Mouse (Mus musculus) ES-E14 (cell line): ENCODE results near the gene Gm21962. TPM values are rescaled to one million over a fixed set of nuclear protein-coding genes. Genes with fewer than 3 reads are reported as not detected.

ENCODE experiments used
- DNase-seq: peaks from one replicate; pipeline ENCODE4 v3.0.0-alpha.2; 2013; ENCODE audit warnings: low read depth, low spot score
- H3K27ac ChIP-seq: 2 replicates; pipeline ENCODE4 v1.5.1; 2012; ENCODE audit warnings: low read depth, mild to moderate bottlenecking, low read length, moderate library complexity, mixed read lengths; ENCODE audit not compliant: poor library complexity, insufficient read depth, severe bottlenecking
- H3K36me3 ChIP-seq: 2 replicates; pipeline ENCODE4 v1.6.1; 2012; ENCODE audit warnings: mild to moderate bottlenecking, low read length, moderate library complexity, mixed read lengths; ENCODE audit not compliant: control insufficient read depth, poor library complexity, insufficient read depth, severe bottlenecking
- H3K4me1 ChIP-seq, 2 experiments: fragments of 150-350 bp in 1 of 2; sonication (generic) in 1 of 2; 2 replicates each; pipeline ENCODE4 v1.6.1; 2012; ENCODE audit warnings: low read length in 2 of 2, mild to moderate bottlenecking in 1 of 2, mixed read lengths in 1 of 2; ENCODE audit not compliant: control insufficient read depth in 2 of 2, insufficient read depth in 2 of 2, poor library complexity in 1 of 2
- H3K4me3 ChIP-seq, 2 experiments: fragments of 150-350 bp in 1 of 2; sonication (generic) in 1 of 2; 2 replicates each; pipeline ENCODE4 v1.5.1; 2012; ENCODE audit warnings: low read length in 2 of 2, low read depth in 1 of 2, mild to moderate bottlenecking in 1 of 2, mixed read lengths in 1 of 2; ENCODE audit not compliant: insufficient read depth in 1 of 2, poor library complexity in 1 of 2, severe bottlenecking in 1 of 2
- H3K9ac ChIP-seq: 2 replicates; pipeline ENCODE4 v1.6.1; 2012; ENCODE audit warnings: low read depth, mild to moderate bottlenecking, low read length, mixed read lengths; ENCODE audit not compliant: poor library complexity, insufficient read depth, severe bottlenecking
- H3K9me3 ChIP-seq: fragments of 150-350 bp; sonication (generic); 2 replicates; pipeline ENCODE4 v1.6.1; 2012; ENCODE audit warnings: low read depth, mild to moderate bottlenecking, low read length; ENCODE audit not compliant: control insufficient read depth, insufficient read depth
- CHD2 ChIP-seq: IDR thresholded peaks from 2 replicates; pipeline ENCODE4 v1.6.1; 2014; ENCODE audit warnings: mild to moderate bottlenecking, low read depth, low read length, inconsistent platforms
- HCFC1 ChIP-seq: IDR thresholded peaks from 2 replicates; pipeline ENCODE4 v1.6.1; 2012; ENCODE audit warnings: low read length, inconsistent platforms, borderline replicate concordance; ENCODE audit not compliant: insufficient read depth
- MAFK ChIP-seq: IDR thresholded peaks from 2 replicates; pipeline ENCODE4 v1.6.1; 2014; ENCODE audit warnings: mild to moderate bottlenecking, low read depth, low read length, inconsistent platforms; ENCODE audit not compliant: insufficient read depth
- ZC3H11A ChIP-seq: IDR thresholded peaks from 2 replicates; pipeline ENCODE4 v1.6.1; 2012; ENCODE audit warnings: low read depth, mild to moderate bottlenecking, inconsistent platforms, low read length, borderline replicate concordance
- ZNF384 ChIP-seq: IDR thresholded peaks from 2 replicates; pipeline ENCODE4 v1.6.1; 2012; ENCODE audit warnings: low read depth, low read length, inconsistent platforms
- in situ Hi-C, 2 experiments: fragments of 600-800 bp; cut with MboI; formaldehyde crosslinking; loops; one replicate each; pipeline ENCODE4 v1.15.1; 2025; ENCODE audit warnings: low sequenced_read_pairs in 2 of 2, inconsistent platforms in 1 of 2; ENCODE audit not compliant: unreplicated experiment in 2 of 2
- total RNA-seq: library from RNA; depleted of rRNA; stranded (reverse); fragments of 300-350 nt; gene quantifications from 2 replicates; pipeline ENCODE4 v1.2.3, GENCODE M21; 2012

The Gm21962 gene
- total RNA-seq, 1 experiment, result 0.62 TPM

- no peak for DNase-seq
- in situ Hi-C loops, result no loop called here
- H3K9ac ChIP-seq, result no peak overlapping the region
- TF ChIP-seq HCFC1, result no peak
- H3K4me3 ChIP-seq, result no peak overlapping the region
- peaks cover 2% of the 10 kb centered on the region; the same call in 1 of the 2 replicates for H3K36me3 ChIP-seq
- peaks cover 0 to 11% of the 10 kb centered on the region in 2 experiments; a peak in 2 of 4 replicates for H3K4me1 ChIP-seq
- no peaks in the 10 kb centered on the region for H3K9me3 ChIP-seq
- H3K27ac ChIP-seq, result no peak overlapping the region
Measured at GRCm38 (mm10) chr3:137625054-137625453, 46.3 kb upstream of the Gm21962 start.

DNA sequence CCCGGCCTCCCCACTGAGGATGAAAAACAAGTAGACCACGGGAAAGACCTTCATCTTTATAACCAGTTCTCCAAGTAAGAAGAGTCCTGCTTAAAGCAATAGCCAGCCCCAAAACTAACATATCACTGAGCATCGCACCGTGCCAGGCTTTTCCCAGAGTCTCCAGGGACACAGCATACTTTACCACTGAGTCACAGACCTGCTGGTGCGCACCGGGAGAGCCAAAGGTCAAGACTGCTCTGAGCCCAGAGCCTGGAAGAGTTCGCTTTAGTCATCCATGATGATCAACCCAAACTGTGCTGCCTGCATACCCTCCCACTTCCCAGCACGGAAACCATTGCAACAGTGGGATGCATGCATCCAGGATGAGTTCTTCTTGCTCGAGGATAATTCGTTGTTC, 37.6 kb upstream of the Gm21962 start:
- in situ Hi-C loops, result no loop called here
- DNase-seq, result no peak
- TF ChIP-seq CHD2 (no peak), ZC3H11A (no peak), MAFK (no peak), HCFC1 (no peak), ZNF384 (no peak)
- Histone ChIP-seq H3K36me3 (no peaks in the 10 kb centered on the region), H3K4me1 (no peaks in the 10 kb centered on the region), H3K9me3 (no peaks in the 10 kb centered on the region), H3K4me3 (no peak overlapping the region), H3K9ac (no peak overlapping the region), H3K27ac (no peak overlapping the region)

- no peaks in the 10 kb centered on the region for H3K4me1 ChIP-seq
- in situ Hi-C loops, result no loop called here
- H3K9me3 ChIP-seq, result no peaks in the 10 kb centered on the region
- no peak for DNase-seq
- no peak overlapping the region for H3K9ac ChIP-seq
- H3K27ac ChIP-seq, result no peak overlapping the region
- no peak overlapping the region for H3K4me3 ChIP-seq
- no peaks in the 10 kb centered on the region for H3K36me3 ChIP-seq
- TF ChIP-seq MAFK, result no peak
Measured at GRCm38 (mm10) chr3:137636571-137636970, 34.8 kb upstream of the Gm21962 start.

GRCm38 (mm10) chr3:137641238-137641637, 30.1 kb upstream of the Gm21962 start:
- H3K4me1 ChIP-seq, result peaks cover 3% of the 10 kb centered on the region in 2 experiments; a peak in 1 of 4 replicates
- H3K4me3 ChIP-seq, result no peak overlapping the region
- no peak overlapping the region for H3K9ac ChIP-seq
- in situ Hi-C loops, result no loop called here
- H3K27ac ChIP-seq, result no peak overlapping the region
- no peak for DNase-seq
- TF ChIP-seq CHD2, result no peak
- no peaks in the 10 kb centered on the region for H3K9me3 ChIP-seq
- H3K36me3 ChIP-seq, result no peaks in the 10 kb centered on the region

DNA sequence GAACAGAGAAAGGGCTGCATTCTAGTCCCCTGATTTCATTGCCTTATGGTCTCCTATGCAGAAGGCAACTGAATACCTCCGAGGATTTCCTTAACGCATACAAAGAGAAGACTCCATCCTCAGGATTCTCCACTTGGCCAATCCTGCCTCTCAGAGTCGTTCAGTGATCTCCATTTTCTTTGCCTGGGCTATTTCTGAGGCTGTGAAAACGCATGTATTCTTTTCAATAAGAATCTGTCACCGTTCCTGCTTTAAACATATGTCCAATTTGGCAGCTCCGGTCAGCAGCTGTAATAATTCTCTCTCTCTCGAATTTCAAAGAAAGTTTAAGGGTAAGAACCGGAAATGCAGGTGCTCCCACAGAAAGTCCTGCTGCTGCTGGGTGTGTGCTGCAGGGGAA, 29.2 kb upstream of the Gm21962 start:
- peaks cover 3% of the 10 kb centered on the region in 2 experiments; a peak in 1 of 4 replicates for H3K4me1 ChIP-seq
- H3K9ac ChIP-seq, result no peak overlapping the region
- H3K4me3 ChIP-seq, result no peak overlapping the region
- H3K9me3 ChIP-seq, result no peaks in the 10 kb centered on the region
- in situ Hi-C loops, result no loop called here
- H3K36me3 ChIP-seq, result no peaks in the 10 kb centered on the region
- DNase-seq, result no peak
- TF ChIP-seq ZC3H11A (no peak), HCFC1 (no peak), MAFK (no peak), ZNF384 (no peak)
- H3K27ac ChIP-seq, result no peak overlapping the region
